Mouse (Mus musculus) liver, embryonic 11.5 days (tissue): ENCODE measurements at regions not wholly inside any gene's neighbourhood (a gene's known extent, or its start where the extent isn't known, plus 50 kb on each side); places are given as distances from the start of the nearest gene placed in this dataset.
A peak's percentile ranks its signal among the peaks of the same experiment; 100 is the strongest.

Source experiments
- ATAC-seq: fragments of 200-750 bp; cut with Nextera tagmentation; replicated peaks from 2 replicates; pipeline ENCODE4 v1.8.0; 2017; ENCODE audit warnings: moderate number of reproducible peaks, mild to moderate bottlenecking, moderate TSS enrichment, moderate library complexity; ENCODE audit not compliant: low FRiP score
- DNase-seq: peaks from one replicate; pipeline ENCODE4 v3.0.0-alpha.2; 2017; ENCODE audit warnings: low spot score
- H3K27ac ChIP-seq: fragments of 300-500 bp; sonication (generic); 2 replicates; pipeline ENCODE4 v1.5.1; 2014; ENCODE audit warnings: mild to moderate bottlenecking, low read depth, low read length, control low read depth
- H3K27me3 ChIP-seq: fragments of 300-500 bp; sonication (generic); replicated peaks from 2 replicates; pipeline ENCODE4 v1.6.1; 2014; ENCODE audit warnings: low read length, mixed read lengths; ENCODE audit not compliant: control insufficient read depth, insufficient read depth
- H3K36me3 ChIP-seq: fragments of 300-500 bp; sonication (generic); 2 replicates; pipeline ENCODE4 v1.6.1; 2014; ENCODE audit warnings: mild to moderate bottlenecking, low read length, moderate library complexity, mixed read lengths; ENCODE audit not compliant: control insufficient read depth, insufficient read depth
- H3K4me1 ChIP-seq: fragments of 300-500 bp; sonication (generic); replicated peaks from 2 replicates; pipeline ENCODE4 v1.6.1; 2014; ENCODE audit warnings: low read length, mixed read lengths; ENCODE audit not compliant: control insufficient read depth, insufficient read depth
- H3K4me2 ChIP-seq: fragments of 300-500 bp; sonication (generic); 2 replicates; pipeline ENCODE4 v1.6.1; 2014; ENCODE audit warnings: mild to moderate bottlenecking, control low read depth, moderate library complexity
- H3K4me3 ChIP-seq: fragments of 300-500 bp; sonication (generic); 2 replicates; pipeline ENCODE4 v1.5.1; 2014; ENCODE audit warnings: low read depth, low read length, control low read depth
- H3K9ac ChIP-seq: fragments of 300-500 bp; sonication (generic); 2 replicates; pipeline ENCODE4 v1.6.1; 2014; ENCODE audit warnings: low read depth, low read length, control low read depth
- H3K9me3 ChIP-seq: fragments of 300-500 bp; sonication (generic); 2 replicates; pipeline ENCODE4 v1.6.1; 2016; ENCODE audit warnings: low read length, inconsistent platforms, mixed read lengths; ENCODE audit not compliant: control insufficient read depth
- WGBS: fragments of 180-500 bp; shearing (Covaris S2); extraction: QIAGEN DNeasy Blood & Tissue Kit; methylation state at CpG from one replicate; pipeline ENCODE4 v1.1.7; 2014; 5-methylcytosine and 5-hydroxymethylcytosine counted together

DNA sequence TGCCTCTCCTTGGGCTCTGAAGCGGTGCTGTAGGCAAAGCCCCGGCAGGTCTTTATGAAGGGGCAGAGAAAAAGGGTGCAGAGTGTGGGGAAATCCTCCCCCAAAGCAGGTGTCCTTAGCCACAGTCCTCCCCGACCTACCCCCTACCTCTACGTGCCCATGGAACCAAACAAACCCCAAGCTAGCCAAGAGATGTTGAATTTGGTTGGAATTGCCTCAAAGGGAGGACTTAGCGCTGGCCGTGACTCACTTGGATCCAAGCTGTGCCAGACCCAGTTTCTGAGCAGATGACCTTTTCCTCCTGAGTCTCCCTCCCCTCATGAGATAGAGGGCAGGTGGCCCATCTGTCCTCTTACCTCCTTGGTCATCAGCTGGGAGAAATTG, 74.9 kb downstream of the E030025P04Rik start:
- no peak overlapping the region for H3K27ac ChIP-seq

GRCm38 (mm10) chr11:109068371-109069325, 75.5 kb downstream of the E030025P04Rik start:
- H3K36me3 ChIP-seq = no peaks in the 10 kb centered on the region
- H3K9me3 ChIP-seq = no peaks in the 10 kb centered on the region
- no peaks in the 10 kb centered on the region for H3K4me1 ChIP-seq
- ATAC-seq (no peak), DNase-seq (no peak)
- WGBS = 45% methylated on average over 22 of the region's 22 CpGs
- H3K4me3 ChIP-seq = no peak overlapping the region
- no peaks in the 10 kb centered on the region for H3K27me3 ChIP-seq
- H3K9ac ChIP-seq = no peak overlapping the region
- H3K27ac ChIP-seq = no peak overlapping the region
- no peak overlapping the region for H3K4me2 ChIP-seq

More for the DNA sequence above, 74.9 kb downstream of the E030025P04Rik start:
- ATAC-seq (no peak), DNase-seq (no peak)
- H3K4me1 ChIP-seq = no peaks in the 10 kb centered on the region
- H3K4me2 ChIP-seq = no peak overlapping the region
- H3K9me3 ChIP-seq = no peaks in the 10 kb centered on the region
- no peak overlapping the region for H3K9ac ChIP-seq
- no peaks in the 10 kb centered on the region for H3K36me3 ChIP-seq
- WGBS = 49% methylated on average over 6 of the region's 6 CpGs
- no peaks in the 10 kb centered on the region for H3K27me3 ChIP-seq
- no peak overlapping the region for H3K4me3 ChIP-seq

DNA sequence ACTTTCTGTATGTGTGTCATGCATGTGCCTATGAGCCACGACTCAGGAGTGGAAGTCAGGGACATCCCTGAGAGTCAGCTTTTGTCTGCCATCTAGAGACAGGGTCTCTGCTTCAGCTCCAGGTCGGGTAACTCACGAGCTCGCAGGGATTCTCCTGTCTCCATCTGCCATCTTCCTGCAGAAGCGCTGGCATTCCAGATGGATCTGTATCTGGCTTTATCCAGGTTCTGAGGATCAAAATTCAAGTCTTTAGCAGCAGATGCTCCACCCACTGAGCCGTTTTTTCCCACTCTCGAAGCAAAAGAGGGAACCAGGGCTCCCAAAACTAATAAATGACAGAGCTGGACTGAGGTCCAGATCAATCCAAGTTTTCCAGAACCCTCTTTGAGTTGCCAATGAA, 76.4 kb downstream of the E030025P04Rik start:
- DNase-seq (no peak), ATAC-seq (no peak)
- no peak overlapping the region for H3K4me2 ChIP-seq
- no peaks in the 10 kb centered on the region for H3K9me3 ChIP-seq
- 60% methylated on average over 7 of the region's 7 CpGs for WGBS
- H3K36me3 ChIP-seq = no peaks in the 10 kb centered on the region
- H3K9ac ChIP-seq = no peak overlapping the region
- no peaks in the 10 kb centered on the region for H3K27me3 ChIP-seq
- H3K4me1 ChIP-seq = no peaks in the 10 kb centered on the region
- no peak overlapping the region for H3K4me3 ChIP-seq
- H3K27ac ChIP-seq = no peak overlapping the region

- Histone ChIP-seq H3K36me3 (no peaks in the 10 kb centered on the region), H3K9ac (no peak overlapping the region), H3K27ac (no peak overlapping the region), H3K4me1 (no peaks in the 10 kb centered on the region), H3K27me3 (no peaks in the 10 kb centered on the region), H3K9me3 (no peaks in the 10 kb centered on the region), H3K4me3 (no peak overlapping the region), H3K4me2 (no peak overlapping the region)
- no peak for DNase-seq
- WGBS = 66% methylated on average over 4 of the region's 4 CpGs
- no peak for ATAC-seq
These were observed 82.2 kb downstream of the E030025P04Rik start for GRCm38 (mm10) chr11:109061971-109062370.

DNA sequence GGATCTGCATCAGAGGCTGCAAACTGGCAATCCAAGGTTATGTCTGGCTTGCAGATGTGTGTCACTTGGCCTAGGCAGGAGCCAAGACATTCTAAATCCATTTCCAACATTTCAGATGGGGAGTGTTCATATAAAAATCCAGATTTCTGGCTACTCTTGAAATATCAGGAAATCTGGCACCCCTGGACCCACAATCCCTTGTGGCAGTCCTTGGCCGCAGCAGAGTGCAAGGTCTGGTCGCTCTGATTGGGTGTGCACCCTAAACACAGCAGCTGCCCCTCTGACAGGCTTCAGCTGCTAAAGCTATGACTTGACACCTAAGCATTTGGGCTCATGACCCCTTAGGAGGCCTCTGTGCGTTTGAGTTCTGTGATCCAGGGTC, 83.7 kb downstream of the E030025P04Rik start:
- H3K9ac ChIP-seq = no peak overlapping the region
- H3K4me2 ChIP-seq = no peak overlapping the region
- WGBS = 79% methylated on average over 3 of the region's 3 CpGs
- no peaks in the 10 kb centered on the region for H3K4me1 ChIP-seq
- no peak overlapping the region for H3K4me3 ChIP-seq
- ATAC-seq = no peak
- H3K9me3 ChIP-seq = no peaks in the 10 kb centered on the region
- no peaks in the 10 kb centered on the region for H3K36me3 ChIP-seq
- no peaks in the 10 kb centered on the region for H3K27me3 ChIP-seq
- H3K27ac ChIP-seq = no peak overlapping the region
- no peak for DNase-seq

DNA sequence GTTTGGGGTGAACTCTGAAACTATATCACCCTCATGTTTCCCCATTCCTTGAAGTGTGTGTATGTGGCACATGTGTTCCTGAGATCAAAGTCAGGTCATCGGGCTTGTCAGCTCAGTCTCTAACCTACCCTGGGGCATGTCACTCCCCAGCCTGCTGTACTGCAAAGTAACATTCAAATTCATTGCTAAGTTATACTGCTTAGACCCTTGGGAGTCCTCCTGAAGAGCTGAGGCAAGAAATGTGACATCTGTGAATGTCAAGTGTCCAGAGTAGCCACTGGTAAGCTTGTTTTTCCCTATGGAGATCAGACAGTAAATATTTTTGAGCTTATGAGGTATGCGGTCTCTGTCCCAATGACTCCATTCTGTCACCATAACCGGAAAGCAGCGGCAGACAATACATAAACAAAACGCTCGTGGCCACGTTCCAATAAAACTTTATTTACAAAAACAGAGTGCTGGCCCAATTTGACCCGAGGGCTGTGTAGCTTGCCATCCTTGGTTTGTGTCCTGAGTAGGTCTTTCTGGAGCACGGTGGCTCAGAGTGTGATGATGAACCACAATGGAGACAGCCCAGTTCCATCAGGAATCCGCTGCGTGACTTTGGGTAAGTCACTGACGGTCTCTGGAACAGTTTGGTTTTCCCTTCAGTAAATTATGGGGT, 84.2 kb downstream of the E030025P04Rik start:
- Histone ChIP-seq H3K9ac (no peak overlapping the region), H3K9me3 (no peaks in the 10 kb centered on the region), H3K27me3 (no peaks in the 10 kb centered on the region), H3K36me3 (no peaks in the 10 kb centered on the region), H3K4me3 (no peak overlapping the region), H3K4me2 (no peak overlapping the region), H3K4me1 (no peaks in the 10 kb centered on the region), H3K27ac (no peak overlapping the region)
- WGBS = 88% methylated on average over 12 of the region's 12 CpGs
- no peak for ATAC-seq
- DNase-seq = no peak

- Histone ChIP-seq H3K36me3 (no peaks in the 10 kb centered on the region), H3K27ac (no peak overlapping the region), H3K9ac (no peak overlapping the region), H3K4me3 (no peak overlapping the region), H3K4me1 (no peaks in the 10 kb centered on the region), H3K4me2 (no peak overlapping the region), H3K27me3 (no peaks in the 10 kb centered on the region), H3K9me3 (no peaks in the 10 kb centered on the region)
- ATAC-seq = no peak
- DNase-seq = no peak
These were observed 86.1 kb downstream of the E030025P04Rik start for GRCm38 (mm10) chr11:109058021-109058420.

DNA sequence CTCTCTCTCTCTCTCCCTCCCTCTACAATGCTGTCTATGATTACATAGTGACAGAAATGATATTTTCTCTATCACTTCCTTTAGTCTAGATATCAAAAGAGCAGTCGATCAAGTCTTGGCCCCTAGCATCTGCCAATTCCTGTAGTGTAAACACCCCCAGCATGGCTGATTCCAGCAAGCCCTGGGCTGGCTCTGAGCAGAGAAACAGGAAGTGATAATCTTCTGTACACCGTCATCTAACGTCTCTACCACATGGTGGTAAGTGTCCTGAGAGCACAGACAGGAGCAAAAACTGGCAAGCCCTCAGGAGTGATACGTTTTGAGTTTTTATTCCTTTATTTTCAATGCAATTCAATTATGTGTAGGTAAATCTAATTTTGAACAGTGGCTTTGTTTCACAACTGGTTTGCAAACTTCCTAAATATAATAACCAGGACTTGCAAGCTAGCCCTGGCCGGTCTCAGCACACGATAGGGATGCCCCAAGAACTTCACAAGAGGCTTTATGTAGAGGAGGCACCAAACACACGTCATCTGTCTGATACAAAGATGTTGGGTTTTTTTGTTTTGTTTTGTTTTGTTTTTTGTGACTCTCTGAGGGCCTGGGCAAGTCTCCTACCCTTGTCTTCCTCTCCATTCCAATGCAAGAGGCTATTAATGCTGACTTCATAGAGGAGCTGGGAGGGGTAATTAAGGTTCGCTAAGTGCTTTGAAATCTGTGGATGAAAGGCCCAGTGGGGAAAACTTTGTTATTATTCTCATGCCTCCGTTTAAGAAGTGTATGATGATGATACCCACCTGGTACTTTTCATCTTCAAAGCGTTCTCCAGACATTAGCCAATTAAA, 95.7 kb downstream of the E030025P04Rik start:
- 66% methylated on average over 10 of the region's 10 CpGs for WGBS
- Histone ChIP-seq H3K9me3 (no peaks in the 10 kb centered on the region), H3K4me1 (no peaks in the 10 kb centered on the region), H3K9ac (no peak overlapping the region), H3K36me3 (no peaks in the 10 kb centered on the region), H3K27ac (no peak overlapping the region), H3K27me3 (no peaks in the 10 kb centered on the region), H3K4me2 (no peak overlapping the region), H3K4me3 (no peak overlapping the region)
- ATAC-seq (no peak), DNase-seq (peak; percentile 0)
